Mouse (Mus musculus): Measurements from ENCODE around the gene Slc26a6. TPM values are rescaled to one million over a fixed set of nuclear protein-coding genes. Genes with fewer than 3 reads are reported as not detected.

Gene Slc26a6
- total RNA-seq (2023) = 11.7 TPM

GRCm38 (mm10) chr9:108852976-108853375, at the start of gene Slc26a6:
TSS of gene Slc26a6 (plus strand) at chr9:108853283.

DNA sequence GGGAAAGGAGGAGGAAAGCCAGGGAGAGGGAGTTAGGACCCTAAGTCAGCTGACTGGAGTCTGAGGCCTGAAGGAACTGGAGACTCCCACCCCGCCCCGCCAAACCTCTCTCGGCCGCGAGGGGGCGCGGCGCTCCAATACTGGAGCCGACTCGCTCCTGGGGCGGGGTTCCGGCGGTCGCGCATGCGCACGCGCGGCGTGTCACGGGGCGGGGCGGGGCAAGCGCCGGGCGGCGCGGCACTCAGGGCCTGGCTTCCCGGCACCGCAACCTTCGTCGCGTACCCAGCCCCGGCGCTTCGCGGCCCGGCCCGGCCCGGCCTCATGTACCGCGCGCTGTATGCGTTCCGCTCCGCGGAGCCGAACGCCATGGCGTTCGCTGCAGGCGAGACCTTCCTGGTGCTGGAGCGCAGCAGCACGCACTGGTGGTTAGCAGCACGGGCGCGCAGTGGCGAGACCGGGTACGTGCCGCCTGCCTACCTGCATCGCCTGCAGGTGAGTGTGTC, 44.9 kb upstream of the Slc26a6 start, which contains the start of gene Nckipsd:
TSS of gene Nckipsd (plus strand) at position 206 of the 503 bp plus-strand sequence.

DNA sequence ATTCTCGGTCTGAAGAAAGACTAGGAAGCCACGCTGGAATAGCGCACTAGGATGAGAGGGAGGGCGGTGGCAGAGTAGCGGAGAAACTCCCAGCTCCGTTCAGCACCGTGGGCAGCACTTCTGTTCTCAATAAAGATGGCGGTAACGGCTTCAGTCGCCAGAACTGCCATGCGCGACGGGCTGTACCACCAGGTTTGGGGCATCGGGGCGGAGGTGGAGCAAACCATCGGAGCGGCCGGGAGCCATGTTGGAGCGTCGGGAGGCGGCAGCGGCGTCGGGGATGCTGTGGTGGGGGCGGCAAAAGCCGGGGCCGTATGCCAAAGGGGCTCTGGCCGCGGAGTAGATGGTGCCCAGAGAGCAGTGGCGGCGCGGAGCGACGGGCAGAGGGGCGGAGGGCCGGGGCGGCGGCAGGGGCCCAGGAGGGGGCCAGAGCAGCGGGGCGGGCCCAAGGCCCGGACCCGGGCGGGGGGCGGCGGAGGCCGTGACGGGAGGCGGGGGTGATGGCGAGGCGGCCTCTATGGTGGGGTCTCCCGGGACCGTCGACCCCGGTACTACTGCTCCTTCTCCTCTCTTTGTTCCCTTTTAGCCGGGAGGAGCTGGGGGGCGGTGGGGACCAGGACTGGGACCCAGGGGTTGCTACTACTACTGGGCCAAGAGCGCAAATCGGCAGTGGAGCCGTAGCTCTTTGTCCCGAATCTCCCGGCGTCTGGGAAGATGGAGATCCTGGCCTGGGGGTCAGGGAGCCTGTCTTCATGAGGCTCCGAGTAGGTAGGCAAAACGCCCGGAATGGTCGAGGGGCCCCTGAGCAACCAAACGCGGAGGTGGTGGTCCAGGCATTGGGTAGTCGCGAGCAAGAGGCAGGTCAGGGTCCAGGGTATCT, 27.0 kb upstream of the Slc26a6 start, which contains the start of gene Celsr3:
TSS of gene Celsr3 (plus strand) at position 501 of the 880 bp plus-strand sequence.

GRCm38 (mm10) chr9:108914491-108914890, 61.4 kb downstream of the Slc26a6 start, which contains the start of gene Tmem89:
TSS of gene Tmem89 (plus strand) at chr9:108914619.

GRCm38 (mm10) chr9:108936418-108937364, 83.6 kb downstream of the Slc26a6 start, which contains the start of gene Uqcrc1:
TSS of gene Uqcrc1 (plus strand) at chr9:108936633.

DNA sequence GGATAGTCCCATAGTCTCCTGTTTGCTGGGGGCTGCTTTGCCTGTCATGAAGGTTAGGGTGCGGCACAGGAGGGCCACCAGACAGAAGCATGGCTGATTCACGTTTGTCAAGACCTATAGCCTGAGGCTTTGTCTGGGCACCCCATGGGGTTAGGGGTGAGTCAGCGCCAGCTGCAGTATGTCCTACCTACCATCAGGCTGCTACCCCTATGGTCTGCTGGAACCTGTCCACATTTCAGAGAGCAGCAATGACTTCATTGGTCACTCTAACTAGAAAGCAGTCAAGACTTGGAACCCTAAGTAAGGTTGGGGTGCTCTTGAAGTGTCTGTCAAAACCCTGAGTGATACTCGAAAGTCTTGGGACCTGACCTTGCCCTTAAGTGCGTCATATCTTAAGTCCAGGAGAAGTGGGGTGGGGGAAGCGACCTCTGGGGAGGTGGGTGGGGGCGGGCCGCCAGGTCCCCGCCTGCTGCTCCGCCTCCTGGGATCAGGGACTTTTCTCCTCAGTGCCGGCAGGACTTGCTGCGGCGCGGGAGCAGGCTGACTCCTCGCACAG, 100.1 kb downstream of the Slc26a6 start, which contains the start of gene Col7a1:
TSS of gene Col7a1 (plus strand) at position 506 of the 556 bp plus-strand sequence.

Other genes with a start within 250 kb of the Slc26a6 start
- 191 TPM for gene Arih2, start 203.9 kb upstream of the Slc26a6 start, total RNA-seq (2023)
- gene Slc25a20, start 191.2 kb upstream of the Slc26a6 start, total RNA-seq (2023) = 19.5 TPM
- gene Prkar2a, start 164.0 kb upstream of the Slc26a6 start, total RNA-seq (2023) = 9.5 TPM
- 82.4 TPM for gene Ip6k2, start 69.5 kb upstream of the Slc26a6 start, total RNA-seq (2023)
- gene Nckipsd, start 44.9 kb upstream of the Slc26a6 start, total RNA-seq (2023) = 14.3 TPM
- gene Celsr3, start 27.0 kb upstream of the Slc26a6 start, total RNA-seq (2023) = 0.26 TPM
- not detected for gene Tmem89, start 61.3 kb downstream of the Slc26a6 start, total RNA-seq (2023)
- gene Uqcrc1, start 83.3 kb downstream of the Slc26a6 start, total RNA-seq (2023) = 182 TPM
- 5.4 TPM for gene Col7a1, start 100.3 kb downstream of the Slc26a6 start, total RNA-seq (2023)
- gene Ucn2, start 132.7 kb downstream of the Slc26a6 start, total RNA-seq (2023) = not detected
- gene Pfkfb4, start 138.5 kb downstream of the Slc26a6 start, total RNA-seq (2023) = 13.6 TPM
- gene Shisa5, start 185.3 kb downstream of the Slc26a6 start, total RNA-seq (2023) = 2,542 TPM
- gene Trex1, start 206.5 kb downstream of the Slc26a6 start, total RNA-seq (2023) = 17.6 TPM
- gene Atrip, start 220.8 kb downstream of the Slc26a6 start, total RNA-seq (2023) = 30.3 TPM
- gene Ccdc51, start 229.2 kb downstream of the Slc26a6 start, total RNA-seq (2023) = 5.5 TPM
- gene Tma7, start 229.3 kb downstream of the Slc26a6 start, total RNA-seq (2023) = 299 TPM
- 2.9 TPM for gene Plxnb1, start 242.1 kb downstream of the Slc26a6 start, total RNA-seq (2023)

Data from CD4-positive naive resting alpha-beta T cell, adult 76 days (primary cell).